Mouse (Mus musculus) heart, postnatal 36 days (tissue): ENCODE results near the gene Dand5. TPM values are rescaled to one million over a fixed set of nuclear protein-coding genes. Genes with fewer than 3 reads are reported as not detected.
A peak's percentile ranks its signal among the peaks of the same experiment; 100 is the strongest.

Source experiments
- DNase-seq, 2 experiments: peaks; one replicate each; pipeline ENCODE4 v3.0.0; 2021 to 2022
- intact Hi-C: fragments of 180-260 bp; cut with DNase I; formaldehyde crosslinking; loops from one replicate; pipeline ENCODE4 v1.15.1; 2025
- total RNA-seq, 2 experiments: library from RNA; stranded (reverse); gene quantifications; 2 replicates each; pipeline ENCODE4 v1.2.3; 2021

The Dand5 gene
- total RNA-seq, 2 experiments from 2014 or later: 9.3 to 9.9 TPM

DNA sequence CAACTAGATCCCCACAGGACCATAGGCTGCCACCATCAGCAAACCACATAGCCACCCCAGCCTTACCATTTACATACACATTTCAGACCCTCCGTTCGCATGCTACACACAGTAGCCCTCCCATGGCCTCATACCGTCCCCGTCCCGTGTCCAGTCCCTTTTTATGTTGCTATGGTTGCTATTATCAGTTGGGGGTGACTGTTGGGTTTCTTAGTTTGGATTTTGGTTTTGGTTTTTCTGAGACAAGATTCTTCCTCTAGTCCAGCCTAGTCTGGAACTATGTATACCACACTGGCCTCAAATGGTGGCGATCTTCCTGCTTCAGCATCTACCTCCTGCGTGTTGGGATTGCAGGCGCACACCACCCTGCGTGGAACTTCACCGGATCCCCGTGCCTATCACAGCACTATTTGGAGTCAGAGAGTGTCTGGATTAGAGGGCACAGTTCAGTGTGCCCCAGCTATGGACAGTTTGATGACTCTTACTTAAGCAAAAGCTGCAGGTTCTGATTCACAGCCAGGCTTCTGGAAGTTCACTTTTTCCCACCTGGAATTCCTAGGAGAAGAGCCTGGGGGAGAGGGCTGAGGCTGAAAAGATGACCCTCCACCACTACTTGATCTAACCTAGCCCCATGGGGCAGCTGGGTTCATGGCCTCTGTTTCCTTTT lies 35.7 kb downstream of the Dand5 start:
- no peak for DNase-seq
- intact Hi-C loops: no loop called here

DNA sequence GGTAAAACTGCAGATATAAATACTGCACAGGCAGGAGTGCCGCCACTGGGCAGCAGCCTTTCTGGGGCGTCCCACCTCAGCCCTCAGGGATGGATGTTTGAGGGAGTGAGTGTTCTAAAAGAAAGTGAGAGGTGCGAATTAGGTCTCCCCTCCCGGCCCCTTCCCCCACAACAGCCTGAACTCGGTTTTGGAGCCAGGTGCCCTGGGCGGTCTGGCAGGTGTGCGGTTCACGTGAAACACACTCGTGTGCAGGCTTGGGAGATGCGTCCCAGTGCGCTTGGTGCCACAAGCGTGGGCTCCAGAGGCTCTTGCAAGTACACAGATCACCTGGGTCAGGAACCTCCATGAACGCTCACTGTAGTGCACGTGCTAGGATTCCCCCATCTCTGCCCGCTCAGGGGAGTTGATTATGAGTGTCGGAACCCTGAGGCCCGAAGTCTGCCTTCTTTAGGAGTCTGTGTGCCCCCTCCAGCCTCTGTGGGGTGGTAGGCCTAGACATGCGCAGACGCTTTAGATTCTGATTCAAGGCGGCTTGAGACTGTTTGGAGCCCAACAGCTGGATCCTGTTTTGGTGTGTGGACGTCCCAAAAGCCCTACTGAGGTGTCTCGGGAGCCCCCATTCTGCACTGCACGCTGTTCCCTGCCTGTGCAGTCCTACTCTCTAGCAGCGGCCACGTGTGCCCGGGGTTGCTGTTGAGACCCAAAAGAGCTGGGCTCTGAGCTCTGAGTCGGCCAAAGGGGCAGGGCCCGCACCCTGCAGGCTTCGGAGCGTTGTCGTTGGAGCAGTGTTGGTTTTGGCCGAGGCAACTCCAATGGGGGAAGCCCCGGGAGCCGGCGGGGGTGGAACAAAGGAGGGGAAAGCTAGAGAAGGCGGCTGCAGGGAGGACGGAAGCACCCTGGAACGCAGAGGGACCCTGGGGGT lies 36.6 kb downstream of the Dand5 start:
- DNase-seq: peak; percentile 68 to 80

DNA sequence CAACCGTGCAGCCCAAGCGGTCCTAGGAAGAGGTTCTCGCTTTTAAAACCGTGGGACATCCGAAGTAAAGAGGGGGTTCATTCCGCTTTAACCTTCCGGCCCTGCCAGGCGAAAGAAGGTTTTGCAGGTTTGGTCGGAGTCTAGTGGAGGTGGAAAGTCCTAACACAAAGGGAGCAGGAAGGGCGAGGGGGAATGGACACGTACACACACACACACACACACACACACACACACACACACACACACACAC lies 37.2 kb downstream of the Dand5 start:
- no peak for DNase-seq
- intact Hi-C loops: no loop called here

More for the DNA sequence above, 36.6 kb downstream of the Dand5 start:
- intact Hi-C loops: no loop called here

DNA sequence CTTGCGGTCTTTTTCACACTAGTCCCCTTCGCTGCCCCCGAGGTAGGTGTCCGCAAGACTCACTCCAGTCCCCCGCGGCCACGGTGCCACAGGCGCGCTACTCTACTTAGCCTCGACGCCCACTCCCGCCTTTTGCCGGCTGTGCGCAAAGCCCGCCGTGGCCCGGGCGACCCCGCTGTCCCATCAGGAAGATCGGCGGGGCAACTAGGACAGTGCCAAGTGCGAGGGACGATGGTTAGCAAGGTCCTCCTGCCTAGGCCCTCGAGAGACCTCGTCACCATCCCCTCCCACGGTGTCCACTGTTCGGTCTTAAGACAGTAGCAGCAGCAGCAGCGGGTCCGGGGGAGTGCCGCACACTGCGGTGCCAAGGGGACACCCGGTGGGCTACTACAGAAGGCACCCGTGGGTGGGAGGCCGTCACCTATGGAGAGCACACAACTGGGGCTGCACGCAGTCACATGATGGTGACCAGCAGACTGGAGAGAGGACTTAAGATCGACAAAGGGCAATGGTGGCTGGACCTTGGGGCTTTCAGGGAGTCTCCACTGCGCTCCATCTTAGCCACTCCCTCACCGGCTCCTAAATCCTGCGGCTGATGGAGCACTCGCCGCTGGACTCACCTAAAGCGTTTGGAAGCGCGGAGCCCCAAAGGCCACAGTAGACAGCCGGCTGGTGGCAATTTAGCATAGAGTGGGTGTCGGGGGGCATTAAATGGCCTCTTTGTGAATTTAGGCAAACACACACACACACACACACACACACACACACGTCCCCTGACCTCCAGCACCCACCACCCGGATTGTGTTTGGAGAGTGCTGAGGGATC lies 37.7 kb downstream of the Dand5 start:
- peak in 1 of 2 experiments; percentile 41 for DNase-seq
- intact Hi-C loops: no loop called here

DNA sequence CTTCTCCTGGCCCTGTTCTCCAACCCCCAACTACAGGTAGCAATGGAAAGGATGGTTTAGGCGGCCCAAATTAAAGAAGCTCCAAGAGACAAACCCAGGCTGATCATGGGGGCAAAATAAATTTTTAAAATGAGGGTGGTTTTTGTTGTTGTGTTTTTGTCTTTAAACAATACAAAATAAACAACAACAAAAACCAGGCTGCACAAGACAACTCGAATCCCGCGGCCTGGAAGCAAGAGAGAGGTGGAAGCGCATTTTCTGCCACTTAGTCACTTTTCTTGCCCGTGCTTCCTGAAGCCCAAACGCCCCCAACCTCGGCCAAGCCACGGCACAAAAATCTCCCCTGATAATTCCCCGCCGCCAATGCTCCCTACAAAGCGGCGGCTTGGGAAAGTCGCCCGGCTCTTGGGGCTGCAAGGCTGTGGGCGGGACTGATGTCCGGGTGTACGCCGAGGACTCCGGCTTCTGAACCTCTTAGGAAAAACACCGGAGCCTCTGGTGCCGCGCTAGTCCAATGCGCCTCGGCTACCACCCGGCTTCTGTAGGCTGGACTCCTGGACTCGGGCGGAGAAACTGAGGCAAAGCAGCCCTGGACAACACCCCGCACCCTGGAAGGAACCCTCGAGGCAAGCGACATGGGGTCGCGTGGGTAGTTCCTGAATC lies 38.6 kb downstream of the Dand5 start:
- peak; percentile 66 to 67 for DNase-seq
- intact Hi-C loops: no loop called here

DNA sequence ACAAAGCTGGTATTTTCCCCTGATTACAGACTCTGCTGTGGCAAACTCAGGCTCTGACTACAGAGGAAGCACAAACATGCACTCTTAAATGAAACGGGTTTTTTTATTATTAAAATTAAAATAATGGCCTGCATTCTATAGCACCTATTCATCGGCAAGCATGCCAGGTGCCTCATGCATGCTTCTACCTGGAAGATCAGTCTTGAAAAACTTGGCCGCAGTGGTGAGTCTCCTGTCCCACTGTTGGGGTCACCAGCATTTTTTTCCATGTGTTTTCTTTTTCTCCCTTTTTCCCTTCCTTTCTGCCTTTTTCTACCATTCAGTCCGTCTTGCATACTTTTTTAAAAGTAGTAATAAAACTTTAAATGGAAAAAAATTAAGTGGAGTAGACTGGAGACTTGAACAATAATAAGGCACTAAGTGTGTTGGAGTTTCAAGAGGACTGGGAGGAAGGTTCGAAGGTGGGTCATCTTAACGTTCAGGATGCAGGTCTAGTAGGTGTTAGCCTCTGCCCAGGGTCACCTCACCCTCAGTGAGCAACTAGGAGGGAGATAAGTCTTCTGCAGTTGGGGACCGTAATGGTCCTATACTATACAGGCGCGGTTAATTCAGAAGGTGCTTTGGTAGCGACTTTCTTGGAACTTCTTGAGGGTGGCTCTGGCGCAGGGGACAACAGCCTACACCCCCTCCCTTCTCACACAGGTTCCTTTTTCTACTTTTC lies 39.3 kb downstream of the Dand5 start:
- intact Hi-C loops: no loop called here
- DNase-seq: no peak

DNA sequence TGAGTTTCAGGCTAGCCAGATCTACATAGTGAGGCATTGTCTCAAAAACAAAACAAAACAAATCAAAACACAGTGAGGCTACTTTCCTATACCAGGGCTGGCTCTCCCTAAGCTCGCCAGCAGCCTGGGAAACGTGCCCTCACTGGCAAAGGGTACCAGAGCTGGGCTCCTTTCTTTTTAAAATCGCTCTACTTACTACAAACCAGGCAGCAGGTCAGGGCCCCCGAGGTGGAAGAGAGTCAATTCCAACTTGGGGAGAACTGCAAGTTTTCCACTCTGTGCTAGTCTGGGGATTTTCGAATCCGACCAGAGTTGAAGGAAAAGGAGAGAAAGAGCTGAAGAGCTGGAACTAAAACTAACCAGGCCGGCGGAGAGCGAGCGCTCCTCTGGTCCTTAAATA lies 39.9 kb downstream of the Dand5 start:
- intact Hi-C loops: no loop called here
- no peak for DNase-seq

DNA sequence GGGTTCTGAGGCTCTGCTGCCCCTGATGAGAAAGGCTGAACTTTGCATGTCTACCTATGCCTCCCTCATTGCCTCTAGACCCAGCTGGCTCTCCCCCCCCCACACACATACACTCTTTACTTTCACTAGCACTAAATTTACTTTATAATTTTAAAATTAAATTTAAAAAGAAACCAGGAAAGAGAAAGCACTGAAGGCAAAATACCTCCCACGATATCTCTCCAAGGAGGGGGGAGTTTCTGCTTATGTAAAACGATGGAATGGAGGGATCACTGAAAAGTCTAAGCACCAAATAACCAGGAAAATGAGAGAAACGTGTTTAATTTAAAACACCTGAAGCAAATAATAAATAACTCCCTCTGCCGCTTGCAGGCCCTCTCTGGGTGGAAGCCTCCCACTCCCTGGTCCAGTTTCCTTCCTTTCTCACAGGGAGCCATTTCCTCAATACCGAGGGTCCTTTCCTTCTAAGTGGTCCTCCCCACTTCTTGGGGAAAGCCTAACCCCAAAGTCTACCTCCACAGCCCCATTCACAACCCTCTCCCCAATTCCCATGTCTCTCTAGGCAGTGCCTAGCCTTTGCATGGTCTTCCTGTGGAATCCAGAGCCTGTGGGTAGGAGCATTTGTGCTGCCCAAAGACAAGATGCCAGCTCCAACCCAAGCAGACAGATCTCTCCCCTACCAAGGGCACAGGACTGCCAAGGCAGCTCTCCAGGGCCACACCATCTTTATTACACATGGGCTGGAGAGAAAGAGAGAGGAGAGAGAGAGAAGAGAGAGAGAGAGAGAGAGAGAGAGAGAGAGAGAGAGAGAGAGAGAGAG lies 40.7 kb downstream of the Dand5 start:
- DNase-seq: no peak

DNA sequence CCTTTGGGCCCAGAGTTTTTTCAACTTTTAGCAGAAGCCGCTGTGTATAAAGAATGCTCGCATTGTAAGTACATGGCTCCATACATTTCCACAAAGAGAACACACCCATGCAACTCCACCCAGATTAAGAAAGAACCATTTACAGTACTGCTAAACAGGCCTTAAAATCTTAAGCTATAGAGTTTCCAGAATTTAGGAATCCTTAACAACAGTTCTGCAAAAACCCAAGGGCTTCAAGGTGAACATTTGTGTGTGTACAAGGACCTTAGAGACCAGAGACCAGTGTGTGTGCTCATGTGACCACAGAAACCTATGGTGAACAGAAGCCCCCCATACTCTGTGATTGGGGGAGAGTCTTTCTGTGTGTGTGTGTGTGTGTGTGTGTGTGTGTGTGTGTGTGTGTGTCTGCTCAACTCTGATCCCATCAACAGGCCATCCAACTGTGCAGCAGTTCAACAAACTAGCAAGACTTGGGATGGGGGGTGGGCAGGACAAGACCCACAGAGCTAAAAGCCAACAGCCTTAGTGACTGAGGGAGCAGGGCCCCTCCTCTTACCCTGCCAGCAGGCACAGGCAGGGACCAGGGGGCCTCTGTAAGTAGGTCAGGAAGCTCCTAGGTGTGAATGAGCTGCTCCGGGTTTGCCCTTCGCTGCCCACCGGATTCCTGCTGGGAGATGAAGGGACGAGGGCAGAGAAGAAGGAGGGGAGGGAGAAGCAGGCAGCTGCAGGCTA lies 41.5 kb downstream of the Dand5 start:
- no peak for DNase-seq
- intact Hi-C loops: no loop called here

More for the DNA sequence above, 40.7 kb downstream of the Dand5 start:
- intact Hi-C loops: no loop called here

DNA sequence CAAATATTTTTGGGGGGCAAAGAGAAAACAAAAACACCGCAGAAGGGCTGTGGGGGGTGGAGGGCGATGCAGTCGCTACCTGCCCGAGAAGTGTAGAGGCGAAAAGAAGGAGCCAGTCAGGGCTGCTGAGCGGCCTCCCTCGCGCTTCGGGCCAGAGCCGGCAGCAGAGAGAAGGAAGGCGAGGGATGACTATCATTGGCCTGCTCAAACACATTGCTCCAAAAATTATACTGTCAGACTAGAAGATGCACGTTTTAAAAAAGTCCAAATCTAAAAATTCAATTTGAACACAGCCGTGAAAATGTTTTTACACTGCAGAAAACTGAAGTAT lies 42.4 kb downstream of the Dand5 start:
- intact Hi-C loops: no loop called here
- no peak for DNase-seq

DNA sequence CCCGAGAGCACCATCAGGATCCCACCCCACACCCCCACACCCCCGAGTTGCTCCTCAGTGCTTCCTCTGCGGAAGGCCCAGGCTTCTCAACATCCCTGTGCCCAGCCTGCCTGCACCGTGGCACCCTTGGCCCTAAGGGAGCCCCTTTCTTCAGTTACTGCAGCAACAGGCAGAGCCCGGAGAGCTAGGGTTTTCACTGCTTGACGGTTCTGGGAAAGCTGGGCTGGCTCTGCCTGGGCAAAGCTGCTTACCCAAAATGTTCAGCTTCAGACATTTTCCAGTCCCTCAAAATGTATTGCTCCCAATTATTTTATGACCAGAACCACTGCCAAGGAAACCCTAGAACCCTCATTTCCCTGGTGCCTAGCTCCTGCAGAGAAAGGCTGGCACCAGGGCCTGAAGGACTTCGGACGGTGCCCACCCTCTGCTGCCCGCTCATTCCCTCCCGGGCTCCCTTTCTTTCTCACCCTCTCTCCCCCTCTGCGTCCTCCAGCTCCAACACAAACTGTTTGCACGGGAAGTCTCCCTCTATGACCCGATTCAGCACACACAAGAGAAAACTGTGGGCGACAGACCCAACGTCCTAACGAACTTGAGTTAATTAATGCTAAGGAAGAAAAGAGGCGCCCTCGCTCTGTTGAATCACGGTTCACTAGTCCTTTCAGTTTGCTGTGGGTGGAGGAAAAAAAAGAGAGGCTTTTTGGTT lies 43.0 kb downstream of the Dand5 start:
- intact Hi-C loops: loop anchor here (2.0 kb wide), 1 partner anchor 17 kb away; no protein-coding TSS in a partner anchor
- no peak for DNase-seq

DNA sequence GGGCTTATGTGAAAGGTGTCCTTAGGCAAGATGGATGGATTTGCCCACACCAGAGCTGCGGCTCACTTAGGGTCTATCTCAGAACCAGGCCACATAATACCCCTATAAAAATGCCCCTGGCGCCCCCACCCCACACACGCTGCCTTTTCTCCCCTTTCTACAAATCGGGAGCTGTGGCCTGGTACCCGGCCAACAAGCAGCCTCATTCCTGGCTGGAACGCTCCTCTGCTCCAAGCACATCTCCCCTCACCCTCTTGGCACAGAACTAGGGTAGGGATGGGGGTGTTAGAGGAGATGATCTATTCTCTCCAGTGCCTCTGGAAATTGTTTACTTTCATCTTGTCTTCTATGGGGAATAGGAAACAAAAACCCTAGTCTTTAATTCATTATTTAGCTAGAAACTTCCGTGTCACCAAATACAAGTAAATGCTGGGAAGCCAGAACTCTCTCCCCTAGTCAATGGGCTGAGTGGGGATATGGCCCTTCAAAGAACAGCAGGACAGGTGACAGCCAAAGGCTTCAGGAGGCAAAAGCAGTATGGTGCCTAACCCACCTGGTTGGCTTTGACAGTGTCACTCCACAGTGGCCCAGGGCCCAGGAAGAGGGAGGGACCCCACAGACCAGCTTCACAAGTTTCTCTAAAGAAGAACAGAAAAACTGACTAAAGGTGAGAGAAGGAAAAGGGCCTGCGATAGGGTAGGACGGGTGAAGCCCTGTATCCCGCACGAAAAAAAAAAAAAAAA lies 43.8 kb downstream of the Dand5 start:
- no peak for DNase-seq
- intact Hi-C loops: loop anchor here (2.0 kb wide), 1 partner anchor 18 kb away; no protein-coding TSS in a partner anchor

DNA sequence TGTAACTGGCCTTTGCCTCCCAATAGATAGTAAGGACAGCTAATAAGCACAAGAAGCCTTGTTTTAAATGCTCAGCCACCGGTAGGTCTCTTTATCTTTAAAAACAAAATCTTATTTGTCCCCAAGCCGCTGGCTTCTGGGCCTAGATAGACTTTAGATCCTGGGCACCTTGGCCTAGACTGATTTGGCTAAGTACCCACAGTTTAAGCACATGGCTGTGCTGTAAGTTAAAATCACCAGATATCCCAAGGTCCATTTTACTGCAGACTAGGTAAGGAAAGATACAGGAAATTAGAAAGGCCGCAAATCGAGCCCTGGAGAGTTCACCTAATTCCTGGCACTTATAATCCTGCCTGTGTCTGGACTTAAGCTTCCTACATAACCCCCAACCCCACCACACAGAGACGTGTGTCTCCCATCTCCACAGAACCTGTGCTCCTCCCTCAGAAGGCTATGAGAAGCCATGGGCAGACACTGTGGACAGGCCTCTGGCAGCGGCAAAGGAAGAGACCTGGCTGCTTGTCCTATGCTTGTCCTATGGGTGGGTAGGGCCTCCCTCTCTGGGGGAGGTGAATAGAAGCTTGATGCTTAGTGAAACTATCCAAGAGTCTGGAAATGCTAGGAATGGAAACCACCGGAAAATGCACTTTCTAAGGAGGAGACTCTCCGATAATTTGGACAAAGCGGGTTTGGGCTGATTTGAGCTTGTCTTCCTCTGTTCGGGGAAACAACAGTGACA lies 44.6 kb downstream of the Dand5 start:
- intact Hi-C loops: loop anchor here (2.0 kb wide), 1 partner anchor 19 kb away; no protein-coding TSS in a partner anchor
- no peak for DNase-seq

DNA sequence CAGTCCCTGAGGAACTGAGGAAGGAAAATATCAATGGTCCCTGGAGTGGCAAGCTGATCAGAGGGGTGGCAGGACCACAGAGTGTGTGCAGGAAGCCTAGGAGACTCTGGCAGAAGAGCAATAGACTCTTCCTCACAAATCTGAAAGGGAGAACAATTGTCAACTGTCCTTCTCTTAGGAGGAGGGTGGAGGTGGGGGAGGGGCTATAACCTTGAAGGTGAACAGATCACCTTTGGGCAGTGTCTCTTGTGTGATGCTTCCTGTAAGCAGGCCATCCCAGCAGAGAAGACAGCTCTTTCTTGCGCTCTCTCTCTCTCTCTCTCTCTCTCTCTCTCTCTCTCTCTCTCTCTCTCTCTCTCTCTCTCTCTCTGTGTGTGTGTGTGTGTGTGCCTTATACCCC lies 46.1 kb downstream of the Dand5 start:
- no peak for DNase-seq
- intact Hi-C loops: no loop called here

DNA sequence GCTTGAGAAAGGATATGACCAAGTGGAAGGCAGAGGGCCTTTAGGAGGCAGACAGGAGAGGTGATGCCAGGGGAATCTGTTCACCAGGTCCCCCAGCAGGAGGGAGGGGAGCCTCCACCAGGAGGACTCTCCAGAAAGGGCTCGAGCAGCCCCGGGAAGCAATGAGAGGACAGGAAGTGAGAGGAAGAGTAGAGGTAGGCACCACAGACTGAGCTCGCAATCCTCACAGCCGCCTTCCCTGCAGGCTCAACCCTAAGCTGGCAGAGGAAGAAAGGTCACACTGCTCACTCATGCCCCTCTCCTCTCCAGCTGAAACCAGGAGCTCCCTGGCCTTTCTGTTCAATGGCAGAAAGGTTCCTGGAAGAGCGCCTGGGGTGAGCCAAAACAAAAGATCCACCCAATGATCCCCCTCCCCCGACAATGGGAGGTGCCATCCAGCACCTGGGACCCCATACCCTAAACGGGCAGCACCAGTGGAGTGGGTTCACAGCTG lies 47.0 kb downstream of the Dand5 start:
- intact Hi-C loops: loop anchor here (2.0 kb wide), 1 partner anchor 13 kb away; no protein-coding TSS in a partner anchor
- no peak for DNase-seq

DNA sequence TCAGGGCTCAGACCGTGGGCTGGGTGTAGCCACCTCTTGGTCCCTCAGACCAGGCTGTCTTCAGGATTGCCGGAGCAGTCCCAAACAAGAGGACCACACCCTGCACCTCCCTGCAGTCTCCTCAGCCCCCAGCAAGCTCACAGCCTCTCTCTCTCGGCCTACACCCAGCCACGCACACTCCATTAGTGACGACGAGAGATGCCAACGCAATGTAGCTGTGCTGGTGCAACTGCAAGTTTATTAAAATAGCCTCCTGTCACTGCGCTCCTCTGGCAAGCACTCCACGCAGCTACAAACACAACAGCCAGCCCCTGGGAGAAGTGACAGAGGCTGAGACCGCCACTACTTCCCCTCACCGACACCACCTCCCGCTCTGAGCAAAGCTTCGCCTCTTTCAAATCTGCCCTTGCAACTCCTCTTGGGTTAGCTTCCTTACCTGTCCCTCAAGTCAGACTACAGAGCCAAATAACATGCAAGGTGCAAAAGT lies 47.5 kb downstream of the Dand5 start:
- DNase-seq: peak in 1 of 2 experiments; percentile 68
- intact Hi-C loops: loop anchor here (2.0 kb wide), 1 partner anchor 14 kb away; no protein-coding TSS in a partner anchor
